Mouse (Mus musculus): Measurements from ENCODE around the gene Pigk. TPM values are rescaled to one million over a fixed set of nuclear protein-coding genes. Genes with fewer than 3 reads are reported as not detected.
"Not testable (repeated sequence)": the region's sequence is repeated elsewhere in the genome, so short reads cannot be mapped to it uniquely, and the experiment has no call there.

Pigk gene
- total RNA-seq (2022), result 10 to 100 TPM; 21.7 to 26.6 (median 23.0) TPM

DNA sequence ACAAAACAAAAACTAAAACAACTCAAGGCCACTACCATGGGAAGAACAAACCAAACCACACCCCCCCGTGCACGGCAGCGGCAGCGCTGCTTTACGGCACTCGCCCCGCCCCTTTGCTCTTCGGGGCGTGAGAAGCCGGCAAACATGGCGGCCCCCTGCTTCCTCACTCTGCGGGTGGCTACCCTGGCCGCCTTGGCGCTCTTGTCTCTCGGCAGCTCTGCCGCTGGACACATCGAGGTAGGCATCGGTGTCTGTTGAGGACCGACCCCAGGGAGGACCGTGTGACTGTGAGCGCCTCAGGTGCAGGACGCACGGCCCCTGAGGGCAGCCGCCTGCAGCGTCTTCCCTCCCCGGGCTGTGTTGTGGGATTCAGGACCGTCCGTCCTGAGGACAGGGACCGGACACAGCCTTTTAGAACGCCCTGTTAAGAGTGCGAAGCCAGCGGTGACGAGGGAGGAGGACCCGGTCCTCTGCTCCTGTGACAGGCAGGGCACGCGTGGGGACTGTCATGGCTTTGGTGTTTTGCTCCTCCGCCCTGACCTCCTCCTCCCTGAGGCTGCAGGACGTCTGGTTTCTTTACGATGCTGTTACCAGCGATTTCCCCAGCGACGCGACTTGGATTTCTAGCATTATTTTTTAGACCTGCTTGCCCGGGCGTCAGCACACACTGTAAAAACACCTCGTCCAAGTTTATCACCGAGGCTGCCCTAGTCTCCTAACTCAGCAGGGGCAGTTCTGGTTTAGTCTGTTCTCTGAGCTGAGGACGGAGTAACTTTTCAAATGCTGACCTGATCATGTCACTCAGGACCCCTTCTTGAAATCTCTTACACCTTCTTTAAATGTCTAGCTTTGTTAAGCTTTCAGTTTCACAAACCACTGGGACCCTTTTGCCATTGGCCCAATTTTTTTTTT, at the start of gene Pigk:
Pigk (plus strand) TSS at position 110 of the 912 bp plus-strand sequence.
- peak; percentile 91 for DNase-seq (ENCODE audit: low spot score)

DNA sequence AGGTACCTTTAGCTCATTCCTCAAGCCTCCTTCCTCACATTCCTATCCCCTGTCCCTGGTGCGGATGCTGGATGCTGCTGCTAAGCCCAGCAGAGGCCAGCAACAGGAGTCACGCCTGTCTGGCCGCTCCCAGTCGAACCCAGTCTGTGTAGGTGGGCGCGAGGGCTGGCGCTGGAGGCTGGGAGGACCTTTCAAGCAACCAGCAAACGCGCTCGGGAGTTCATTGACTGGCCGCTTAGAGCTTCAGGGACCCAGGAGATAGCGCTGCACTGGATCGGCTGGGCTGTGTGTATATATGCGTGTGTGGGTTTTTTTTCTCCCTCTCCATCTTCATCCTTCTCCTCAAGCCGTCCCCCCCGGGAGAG, 46.9 kb upstream of the Pigk start:
- DNase-seq (ENCODE audit: low spot score), result no peak

DNA sequence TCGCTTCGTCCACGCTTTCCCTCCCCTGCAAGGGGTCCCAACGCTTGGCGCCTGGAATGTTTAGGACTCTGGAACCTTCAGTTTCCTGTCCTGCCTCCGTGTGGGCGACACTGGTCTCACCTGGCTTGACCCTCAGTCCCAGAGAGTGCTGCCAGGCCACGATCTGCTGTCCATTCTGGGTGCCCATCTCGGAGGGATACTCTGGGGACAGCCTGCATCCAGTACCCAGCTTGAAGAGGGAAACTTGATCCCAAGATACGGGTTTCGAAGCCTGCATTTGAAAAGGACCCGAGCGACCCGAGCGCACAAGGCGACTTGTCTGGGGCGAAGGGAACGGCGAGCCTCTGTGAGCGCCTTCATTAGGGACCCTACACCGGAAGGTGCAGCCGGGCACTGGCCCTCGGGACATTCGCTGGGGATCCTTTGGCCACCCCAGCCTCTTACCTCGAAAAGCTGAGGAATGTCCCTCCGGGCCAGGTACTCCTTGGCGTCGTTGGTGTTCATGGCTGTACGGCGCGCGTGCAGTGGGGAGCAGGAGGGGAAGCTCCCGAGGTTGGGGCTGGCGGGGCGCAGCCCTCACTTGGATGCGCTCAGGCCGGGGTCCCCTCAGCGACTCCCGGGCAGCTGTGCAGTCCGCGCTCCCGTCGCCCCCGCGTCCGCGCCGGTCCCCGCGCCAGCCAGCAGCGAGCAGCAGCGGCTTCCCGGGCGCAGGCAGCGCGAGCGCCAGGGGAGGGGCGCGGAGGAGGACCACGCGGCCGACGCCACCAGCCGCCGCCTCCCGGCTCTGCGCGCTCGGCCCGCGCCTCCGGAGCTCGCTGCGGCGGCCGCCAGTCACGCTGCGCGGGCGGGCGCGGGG, 46.3 kb upstream of the Pigk start:
- DNase-seq (ENCODE audit: low spot score), result no peak

DNA sequence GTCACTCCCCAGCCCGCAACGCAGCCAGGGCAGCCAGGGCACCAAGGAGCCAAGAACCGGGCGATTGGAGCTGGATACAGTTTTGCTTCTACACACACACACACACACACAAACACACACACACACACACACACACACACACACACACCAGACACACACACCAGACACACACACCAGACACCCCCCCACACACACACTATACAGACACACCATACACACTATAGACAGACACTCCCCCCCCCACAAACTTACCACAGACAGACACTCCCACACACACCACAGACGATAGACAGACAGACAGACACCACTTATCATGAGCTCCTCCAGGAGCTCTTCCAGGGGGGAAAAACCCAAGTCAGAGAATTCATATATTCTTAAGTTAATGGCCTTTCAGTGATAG, 45.7 kb upstream of the Pigk start, which contains the start of gene Ak5:
Ak5 (minus strand) TSS at position 122 of the 400 bp plus-strand sequence.
- no peak for DNase-seq (ENCODE audit: low spot score)

DNA sequence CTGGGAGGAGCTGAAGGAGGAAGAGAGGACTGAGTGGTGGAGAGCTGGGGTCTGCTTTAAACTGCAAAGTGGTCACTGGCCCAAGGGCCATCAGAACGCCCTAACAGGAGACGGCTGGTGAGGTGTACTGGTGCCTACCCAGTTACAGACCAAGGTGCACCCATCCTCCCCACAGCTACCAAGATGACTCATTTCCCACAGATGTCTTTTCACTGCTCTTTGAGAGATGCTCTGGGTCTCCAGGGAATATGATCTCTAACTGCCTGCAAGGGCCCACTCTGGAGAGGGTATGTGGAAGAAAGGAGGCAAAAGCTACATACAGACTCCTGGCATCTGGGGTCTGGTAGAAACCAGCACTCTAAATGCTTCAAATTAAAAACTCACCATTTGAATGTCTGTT, 45.1 kb upstream of the Pigk start:
- no peak for DNase-seq (ENCODE audit: low spot score)

DNA sequence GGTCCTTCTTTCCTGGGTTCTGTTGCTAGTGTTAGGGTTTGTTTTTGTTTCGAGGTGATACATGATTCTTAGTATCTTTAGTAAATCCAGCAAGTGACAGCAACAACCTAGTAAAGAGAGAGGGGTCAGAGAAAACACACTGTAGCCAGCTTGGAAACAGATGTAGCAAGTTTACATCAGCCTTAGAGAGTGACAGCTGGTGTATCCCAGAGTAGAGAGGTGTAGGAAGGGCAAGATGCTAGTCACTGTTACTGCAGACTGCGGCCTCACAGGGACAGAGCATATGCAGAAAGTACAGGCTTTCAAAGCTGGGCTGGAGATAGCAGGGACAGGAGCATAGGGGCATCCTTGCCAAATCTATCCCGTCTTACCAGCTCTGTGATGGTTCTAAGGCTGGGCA, 44.1 kb upstream of the Pigk start:
- no peak for DNase-seq (ENCODE audit: low spot score)

DNA sequence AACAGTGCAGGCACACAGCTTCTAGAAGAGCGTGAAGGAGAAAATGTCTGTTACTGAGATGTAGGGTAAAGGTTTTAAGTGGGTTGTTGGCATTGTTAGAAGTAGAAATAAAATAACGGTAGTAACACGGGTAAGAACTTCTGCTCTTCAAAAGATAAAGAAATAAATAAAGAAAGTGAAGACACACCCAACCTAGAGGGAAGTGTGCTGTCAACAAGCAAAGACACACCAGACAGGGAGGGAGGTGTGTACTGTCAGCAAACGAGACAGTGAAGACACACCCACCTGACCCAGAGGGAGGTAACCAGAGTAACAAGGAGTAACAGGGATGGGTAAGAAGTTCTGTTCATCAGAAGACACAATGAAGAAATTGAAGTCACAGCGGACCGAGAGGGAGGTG, 39.2 kb upstream of the Pigk start:
- DNase-seq (ENCODE audit: low spot score), result no peak

DNA sequence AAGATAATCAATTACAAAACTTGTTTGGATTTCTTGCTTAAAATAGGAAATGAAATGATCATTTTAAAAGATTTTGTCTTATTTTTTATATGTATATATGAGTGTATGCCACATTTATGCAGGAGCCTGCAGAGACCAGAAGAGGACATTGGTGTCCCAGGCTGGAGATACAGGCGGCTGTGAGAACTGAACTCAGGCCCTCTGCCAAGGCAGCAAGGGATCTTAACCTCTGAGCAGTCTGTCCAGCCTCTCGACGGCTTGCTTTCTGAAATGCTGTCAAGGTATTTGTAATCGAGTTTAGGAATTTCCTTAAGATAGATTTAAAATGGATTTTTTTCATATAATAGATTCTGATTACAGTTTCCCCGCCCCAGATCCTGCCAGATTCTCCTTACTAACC, 25.4 kb upstream of the Pigk start:
- DNase-seq (ENCODE audit: low spot score), result no peak

DNA sequence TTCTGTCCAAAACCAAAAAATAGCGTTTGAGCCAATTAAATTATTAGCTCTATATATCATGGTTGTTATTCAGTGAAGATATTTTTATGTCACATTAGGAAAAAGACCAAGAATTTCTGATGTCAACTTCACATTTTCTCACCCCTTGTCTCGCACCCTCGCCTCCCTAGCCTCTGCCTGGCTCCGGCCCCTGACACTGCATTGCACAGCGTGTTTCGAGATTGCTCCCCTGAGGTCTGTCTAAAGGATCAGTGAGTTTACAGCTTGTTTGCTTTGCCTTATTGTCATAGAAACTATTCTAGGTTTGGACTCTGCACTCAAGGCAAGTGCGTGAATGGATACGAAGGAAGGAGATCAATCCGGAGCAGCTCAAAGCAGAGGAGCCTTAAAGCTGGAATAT, 24.8 kb upstream of the Pigk start:
- no peak for DNase-seq (ENCODE audit: low spot score)

DNA sequence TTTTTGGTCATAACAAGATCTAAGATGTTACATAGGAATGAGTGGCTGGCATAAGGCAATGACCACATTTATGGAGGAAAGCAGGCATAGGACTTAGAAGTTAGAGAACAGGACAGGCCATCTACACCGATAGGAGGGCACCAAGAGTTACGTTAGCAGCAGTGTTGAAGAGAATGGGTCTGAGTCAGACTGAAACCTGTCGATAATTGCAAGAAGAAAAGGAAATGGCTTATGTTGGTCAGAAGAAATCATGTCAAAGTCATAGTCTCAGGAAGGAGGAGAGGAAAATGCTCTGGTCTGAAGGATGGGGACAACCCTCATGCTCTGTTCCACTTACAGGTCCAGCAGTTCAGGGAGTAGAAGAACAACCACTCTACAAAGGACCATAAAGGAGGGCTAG, 18.9 kb upstream of the Pigk start:
- DNase-seq (ENCODE audit: low spot score), result no peak

DNA sequence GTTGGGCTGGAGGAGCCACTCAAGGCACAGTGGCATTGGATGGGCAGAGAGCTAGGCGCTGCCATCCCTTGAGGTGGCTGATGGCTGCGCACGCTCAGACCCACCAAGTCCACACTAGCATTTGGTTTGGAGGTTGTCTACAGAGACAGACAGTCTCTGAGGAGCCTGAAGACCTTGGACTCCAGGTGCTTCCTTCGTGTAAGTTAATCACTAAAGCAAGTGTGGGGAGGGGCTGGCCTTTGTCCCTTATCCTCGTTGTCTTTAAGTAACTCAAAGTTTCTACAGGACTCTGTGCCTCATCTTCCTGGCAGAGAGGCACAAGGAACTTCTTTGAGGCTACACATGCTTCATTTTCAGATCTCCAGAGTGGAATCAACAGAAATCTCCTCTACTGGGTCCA, 15.9 kb upstream of the Pigk start:
- no peak for DNase-seq (ENCODE audit: low spot score)

DNA sequence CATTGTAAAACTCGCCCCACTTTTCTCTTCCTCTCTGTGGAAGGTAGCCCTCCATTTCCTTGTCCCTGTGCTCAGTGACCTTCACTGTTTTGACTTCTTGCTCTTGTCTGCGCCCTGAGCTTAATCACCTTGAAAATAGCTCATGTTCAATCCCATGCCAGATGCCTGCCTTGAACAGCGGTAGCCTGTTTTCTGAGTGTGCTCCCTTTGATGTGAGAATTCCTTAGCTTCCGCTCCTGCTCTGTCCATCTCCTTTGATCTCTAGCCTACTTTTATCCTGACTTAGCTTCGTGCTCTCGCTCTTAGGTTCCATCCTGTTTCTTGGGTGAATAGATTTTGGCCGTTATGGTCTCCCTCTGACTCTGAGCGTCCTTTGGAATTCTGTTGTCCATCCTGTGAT, 14.6 kb upstream of the Pigk start:
- no peak for DNase-seq (ENCODE audit: low spot score)

DNA sequence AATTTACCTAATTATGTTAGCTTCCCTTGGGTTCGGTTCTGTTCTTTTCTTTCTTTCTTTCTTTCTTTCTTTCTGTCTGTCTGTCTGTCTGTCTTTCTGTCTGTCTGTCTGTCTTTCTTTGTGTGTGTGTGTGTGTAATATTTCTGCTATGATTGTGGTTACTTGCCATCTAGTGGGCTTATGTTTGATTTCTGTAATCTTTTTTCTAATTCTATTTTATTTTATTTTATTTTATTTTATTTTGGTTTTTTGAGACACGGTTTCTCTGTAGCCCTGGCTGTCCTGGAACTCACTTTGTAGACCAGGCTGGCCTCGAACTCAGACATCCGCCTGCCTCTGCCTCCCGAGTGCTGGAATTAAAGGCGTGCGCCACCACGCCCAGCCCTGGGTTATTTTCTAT, 12.4 kb upstream of the Pigk start:
- DNase-seq (ENCODE audit: low spot score), result not testable (repeated sequence)

DNA sequence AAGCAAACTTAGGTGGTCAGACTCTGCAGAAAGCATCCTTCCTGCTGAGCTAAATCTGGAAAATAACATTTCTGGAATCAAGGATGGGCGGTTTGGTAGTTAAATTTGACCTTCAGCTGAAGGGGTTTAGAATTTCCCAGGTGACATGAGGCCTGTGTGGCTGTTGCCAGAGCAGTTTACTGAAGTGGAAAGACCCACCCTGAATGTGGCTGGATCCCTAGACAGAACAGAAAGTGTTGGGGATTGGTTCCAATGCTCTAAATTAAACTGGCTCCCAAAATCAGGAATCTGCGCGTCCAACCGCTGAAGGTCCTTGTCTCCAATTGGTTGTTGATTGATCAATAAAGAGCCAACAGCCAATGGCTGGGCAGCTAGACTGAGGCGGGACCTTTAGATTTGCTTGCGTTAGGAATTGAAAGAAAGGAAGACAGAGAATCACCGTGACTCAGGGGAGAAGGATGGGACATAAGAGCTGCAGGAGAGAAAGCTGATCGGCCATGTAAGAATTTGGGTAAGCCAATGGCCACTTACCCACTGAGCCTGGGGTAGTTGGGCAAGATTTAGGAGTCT, 11.5 kb upstream of the Pigk start:
- no peak for DNase-seq (ENCODE audit: low spot score)

DNA sequence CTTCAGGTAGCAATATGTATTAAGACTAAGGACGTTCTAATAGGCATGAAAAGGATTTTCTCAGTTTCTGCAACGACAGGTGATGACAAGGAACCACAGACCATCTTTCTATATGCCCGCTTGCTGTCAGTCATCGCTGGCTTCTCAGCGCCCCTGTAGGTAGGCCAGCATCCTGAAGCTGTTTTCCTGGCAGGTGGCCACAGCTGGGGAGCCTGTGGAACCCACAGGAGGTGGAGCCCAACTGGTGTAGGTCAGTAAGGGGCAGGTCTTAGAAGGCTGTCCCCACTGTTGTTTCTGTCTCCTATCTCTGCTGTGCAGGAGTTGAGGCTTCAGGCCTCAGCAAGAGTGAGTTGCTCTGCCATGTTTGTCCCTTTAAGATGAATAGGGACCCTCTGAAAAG, 8.1 kb upstream of the Pigk start:
- DNase-seq (ENCODE audit: low spot score), result no peak

DNA sequence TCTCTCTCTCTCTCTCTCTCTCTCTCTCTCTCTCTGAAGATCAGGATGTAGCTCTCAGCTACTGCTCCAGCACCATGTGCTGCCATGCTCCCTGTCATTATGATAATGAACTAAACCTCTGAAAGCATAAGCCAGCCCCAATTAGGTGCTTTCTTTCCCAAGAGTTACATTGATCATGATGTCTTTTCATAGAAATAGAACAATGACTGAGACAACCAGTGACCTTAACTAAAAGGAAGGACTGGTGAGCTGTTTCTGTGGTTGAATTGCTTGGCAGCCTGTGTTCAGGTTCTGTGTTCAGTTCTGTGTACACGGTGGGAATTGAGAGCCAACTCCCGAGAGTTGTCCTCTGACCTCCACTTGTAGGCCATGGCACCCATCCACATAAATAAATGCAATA, 7.0 kb upstream of the Pigk start:
- no peak for DNase-seq (ENCODE audit: low spot score)

DNA sequence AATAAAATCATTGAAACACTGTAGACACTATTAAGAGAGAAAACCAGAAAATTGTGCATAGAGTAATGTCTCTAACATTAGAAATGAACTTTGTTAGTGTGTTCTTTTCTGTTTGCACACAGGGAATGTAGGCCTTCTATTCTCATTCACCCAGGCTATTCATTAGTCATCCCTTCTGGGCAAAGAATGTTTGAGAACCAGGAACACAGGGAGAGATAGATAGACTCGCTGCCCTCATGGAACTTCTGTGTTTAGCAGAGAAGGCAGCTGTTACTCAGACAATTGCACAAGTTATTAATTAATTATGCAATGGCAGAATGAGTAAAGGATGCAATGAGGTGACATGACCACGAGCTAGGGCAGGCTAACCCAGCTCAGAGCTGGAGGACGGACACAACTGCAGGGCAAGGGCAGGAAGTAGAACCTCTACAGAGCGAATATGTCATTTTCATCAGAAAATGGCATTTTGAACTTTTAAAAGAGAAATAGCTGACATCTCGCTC, 6.5 kb upstream of the Pigk start:
- DNase-seq (ENCODE audit: low spot score), result no peak

DNA sequence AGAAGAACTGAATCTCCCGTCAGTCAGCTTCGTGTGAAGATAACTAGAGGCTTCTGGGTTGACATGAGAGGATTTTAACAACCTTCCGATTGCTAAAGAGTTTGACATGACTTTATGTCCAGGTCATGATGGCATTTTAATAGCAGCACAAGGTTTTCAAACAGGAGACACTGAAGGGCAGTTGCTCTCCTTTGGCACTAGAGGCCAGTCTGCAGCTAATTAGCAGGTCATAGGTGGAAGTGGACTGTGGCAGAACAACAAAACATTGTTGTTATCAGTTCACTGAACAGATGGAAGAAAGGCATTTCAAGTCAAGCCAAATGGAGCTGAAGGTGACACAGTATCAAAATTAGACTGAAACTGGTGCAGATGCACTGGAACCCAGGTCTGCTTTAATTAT, 4.0 kb upstream of the Pigk start:
- DNase-seq (ENCODE audit: low spot score), result no peak

DNA sequence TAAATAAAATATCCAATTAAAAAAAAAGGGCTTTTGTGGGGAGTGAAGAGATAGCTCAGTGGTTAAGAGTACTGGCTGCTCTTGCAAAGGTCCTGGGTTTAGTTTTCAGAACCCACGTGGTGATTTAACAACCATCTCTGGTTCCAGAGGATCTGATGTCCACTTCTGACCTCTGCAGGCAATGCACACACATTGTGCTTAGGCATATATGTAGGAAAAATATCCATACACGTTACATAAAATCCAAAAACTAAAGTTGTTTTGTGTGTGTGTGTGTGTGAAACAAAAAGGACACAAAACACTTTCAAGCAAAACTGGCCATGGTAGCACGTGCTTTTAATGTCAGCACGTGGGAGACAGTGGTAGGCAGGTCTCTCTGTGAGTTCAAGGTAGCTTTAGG, 943 bp upstream of the Pigk start:
- no peak for DNase-seq (ENCODE audit: low spot score)

DNA sequence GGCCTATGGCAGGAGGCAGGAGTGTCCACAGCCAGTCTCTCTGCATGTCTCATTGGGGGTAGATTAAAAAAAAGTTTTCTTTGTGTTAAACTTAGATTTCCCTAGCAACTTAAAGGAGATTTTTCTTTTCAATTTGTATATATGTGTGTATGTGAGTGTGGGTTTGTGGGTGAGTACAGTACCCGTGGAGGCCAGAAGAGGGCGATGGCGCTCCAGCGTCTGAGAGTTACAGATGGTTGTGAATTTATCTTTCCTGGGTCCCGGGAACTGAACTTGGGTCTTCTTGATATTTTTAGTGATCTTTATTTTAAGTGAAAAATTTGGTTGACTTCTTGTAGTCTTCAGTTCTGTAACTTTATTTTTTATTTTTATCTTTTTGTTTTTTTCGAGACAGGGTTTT, 7.4 kb downstream of the Pigk start:
- DNase-seq (ENCODE audit: low spot score), result no peak

DNA sequence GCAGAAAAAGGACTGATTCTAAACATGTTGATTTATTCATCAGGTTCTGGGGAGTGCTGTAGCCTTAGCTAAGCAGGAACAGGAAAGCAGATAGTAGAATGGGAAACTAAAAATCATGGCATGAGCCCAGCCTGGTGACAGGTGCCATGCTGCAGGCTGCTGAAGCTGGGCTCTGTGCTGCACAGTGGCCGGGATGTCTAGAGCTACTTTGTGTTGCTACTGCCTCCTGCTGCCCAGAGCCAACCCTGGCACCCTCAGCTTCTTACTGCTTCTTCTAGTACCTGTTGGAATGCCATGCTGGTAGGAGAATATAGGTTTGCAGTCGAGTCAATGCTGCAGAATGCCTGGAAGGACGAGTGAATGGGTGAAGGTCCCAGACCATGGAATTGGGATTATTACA, 8.9 kb downstream of the Pigk start:
- no peak for DNase-seq (ENCODE audit: low spot score)

DNA sequence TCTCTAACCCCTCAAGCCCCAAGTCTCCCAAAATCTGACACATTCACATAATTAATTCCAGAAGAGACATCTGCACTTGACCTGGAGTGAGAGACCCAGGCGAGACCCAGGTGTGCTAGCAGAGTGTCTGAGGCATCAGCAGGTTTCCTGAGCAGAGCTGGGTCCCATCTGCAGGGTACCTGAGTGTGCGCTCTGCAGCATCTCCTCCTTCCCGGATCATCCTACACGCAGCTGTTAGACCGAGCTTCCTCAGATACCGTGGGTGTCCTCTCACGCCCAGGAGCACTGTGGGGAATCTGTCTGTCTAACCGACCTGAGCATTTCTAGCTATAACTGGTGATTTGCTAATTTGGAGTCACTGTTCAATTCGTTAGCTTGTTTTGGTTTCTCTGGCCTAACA, 10.5 kb downstream of the Pigk start:
- no peak for DNase-seq (ENCODE audit: low spot score)
